Mouse (Mus musculus) midbrain, embryonic 15.5 days (tissue): ENCODE data around the gene Prkra. TPM values are rescaled to one million over a fixed set of nuclear protein-coding genes. Genes with fewer than 3 reads are reported as not detected.
"Not testable (repeated sequence)": the region's sequence is repeated elsewhere in the genome, so short reads cannot be mapped to it uniquely, and the experiment has no call there.

Experiments used
- ATAC-seq: fragments of 200-750 bp; cut with Nextera tagmentation; replicated peaks from 2 replicates; pipeline ENCODE4 v1.8.0; 2017; ENCODE audit warnings: moderate TSS enrichment
- H3K27ac ChIP-seq: fragments of 300-500 bp; sonication (generic); 2 replicates; pipeline ENCODE4 v1.5.1; 2015; ENCODE audit warnings: mild to moderate bottlenecking, inconsistent platforms
- H3K27me3 ChIP-seq: fragments of 300-500 bp; sonication (generic); replicated peaks from 2 replicates; pipeline ENCODE4 v1.6.1; 2015; ENCODE audit warnings: inconsistent platforms
- H3K36me3 ChIP-seq: fragments of 300-500 bp; sonication (generic); replicated peaks from 2 replicates; pipeline ENCODE4 v1.6.1; 2015; ENCODE audit warnings: inconsistent platforms
- H3K4me1 ChIP-seq: fragments of 300-500 bp; sonication (generic); 2 replicates; pipeline ENCODE4 v1.6.1; 2015; ENCODE audit warnings: inconsistent platforms
- H3K4me2 ChIP-seq: fragments of 300-500 bp; sonication (generic); 2 replicates; pipeline ENCODE4 v1.6.1; 2015; ENCODE audit warnings: inconsistent platforms, mild to moderate bottlenecking, moderate library complexity
- H3K4me3 ChIP-seq: fragments of 300-500 bp; sonication (generic); 2 replicates; pipeline ENCODE4 v1.5.1; 2015; ENCODE audit warnings: mild to moderate bottlenecking, inconsistent platforms
- H3K9ac ChIP-seq: fragments of 300-500 bp; sonication (generic); 2 replicates; pipeline ENCODE4 v1.6.1; 2015; ENCODE audit warnings: mild to moderate bottlenecking, inconsistent platforms
- H3K9me3 ChIP-seq: fragments of 300-500 bp; sonication (generic); 2 replicates; pipeline ENCODE4 v1.6.1; 2016; ENCODE audit warnings: inconsistent platforms
- WGBS: fragments of 180-500 bp; shearing (Covaris S2); methylation state at CpG from one replicate; pipeline ENCODE4 v1.1.7; 2015; ENCODE audit warnings: mixed read lengths; 5-methylcytosine and 5-hydroxymethylcytosine counted together
- polyA plus RNA-seq: library from polyadenylated mRNA; unstranded; fragments of >200 nt; fragmentation: Nextera tagmentation; extraction: Ambion mirVana; gene quantifications from 2 replicates; pipeline ENCODE4 v1.2.1, GENCODE M21; 2015

The Prkra gene
- polyA plus RNA-seq, 1 experiment from 2014 or later = 108 TPM

DNA sequence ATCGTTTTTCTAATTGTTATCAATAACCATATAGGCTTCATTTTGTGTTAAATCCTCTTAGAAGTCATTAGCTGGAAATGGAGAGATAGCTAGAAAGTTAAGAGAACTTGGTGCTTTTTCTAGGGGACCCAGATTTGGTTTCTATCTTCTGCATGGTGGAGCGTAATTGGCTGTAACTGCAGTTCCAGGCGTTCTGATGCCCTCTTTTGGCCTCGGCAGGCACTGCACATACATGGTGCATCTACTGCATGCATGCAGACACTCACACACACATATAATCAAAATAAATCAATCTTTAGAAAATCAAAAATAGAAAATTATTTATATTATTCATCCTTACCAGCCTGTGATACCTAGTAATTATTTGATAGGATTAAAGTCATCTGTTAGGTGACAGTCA lies 5.3 kb upstream of the Prkra start:
- H3K9ac ChIP-seq = no peak overlapping the region

DNA sequence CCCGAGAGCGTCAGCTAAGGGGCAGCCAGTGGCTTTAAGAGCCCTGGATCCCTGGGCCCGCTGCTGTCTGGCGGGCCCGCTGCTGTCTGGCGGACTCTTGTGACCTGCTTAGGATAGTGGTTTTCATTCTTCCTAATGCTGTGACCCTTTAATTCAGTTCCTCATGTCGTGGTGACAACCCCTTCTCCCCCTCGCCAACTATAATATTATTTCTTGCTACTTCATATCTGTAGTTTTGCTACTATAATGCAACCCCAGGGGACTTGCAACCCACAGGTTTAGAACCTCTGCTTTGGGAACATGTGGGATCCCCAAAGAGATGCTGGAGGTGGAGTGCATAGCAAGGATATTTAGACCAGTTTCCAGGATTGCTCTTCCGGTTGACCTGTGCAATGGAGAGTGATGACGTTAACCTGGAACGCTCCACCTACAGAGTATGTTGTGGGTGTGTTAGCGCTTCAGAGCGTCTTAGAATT lies 889 bp upstream of the Prkra start:
- H3K36me3 ChIP-seq = no peaks in the 10 kb centered on the region
- peak overlapping the region; percentile 27; the same call in 1 of the 2 replicates for H3K9ac ChIP-seq
- H3K4me2 ChIP-seq = peak overlapping the region; percentile 61
- peak; percentile 47 for ATAC-seq
- no peaks in the 10 kb centered on the region for H3K9me3 ChIP-seq
- no peaks in the 10 kb centered on the region for H3K27me3 ChIP-seq
- peaks cover 21% of the 10 kb centered on the region for H3K4me1 ChIP-seq
- WGBS = 27% methylated on average over 13 of the region's 13 CpGs
- H3K27ac ChIP-seq = peak overlapping the region; percentile 93
- H3K4me3 ChIP-seq = peak overlapping the region; percentile 84

More for the DNA sequence above, 5.3 kb upstream of the Prkra start:
- H3K27me3 ChIP-seq = no peaks in the 10 kb centered on the region
- ATAC-seq = no peak
- no peak overlapping the region for H3K4me2 ChIP-seq
- H3K27ac ChIP-seq = no peak overlapping the region
- no peak overlapping the region for H3K4me3 ChIP-seq
- H3K4me1 ChIP-seq = 0 out of 2 replicates have a peak, but pooled peaks cover 5% of the 10 kb centered on the region
- WGBS = 92% methylated on average over 4 of the region's 4 CpGs
- no peaks in the 10 kb centered on the region for H3K36me3 ChIP-seq
- no peaks in the 10 kb centered on the region for H3K9me3 ChIP-seq

DNA sequence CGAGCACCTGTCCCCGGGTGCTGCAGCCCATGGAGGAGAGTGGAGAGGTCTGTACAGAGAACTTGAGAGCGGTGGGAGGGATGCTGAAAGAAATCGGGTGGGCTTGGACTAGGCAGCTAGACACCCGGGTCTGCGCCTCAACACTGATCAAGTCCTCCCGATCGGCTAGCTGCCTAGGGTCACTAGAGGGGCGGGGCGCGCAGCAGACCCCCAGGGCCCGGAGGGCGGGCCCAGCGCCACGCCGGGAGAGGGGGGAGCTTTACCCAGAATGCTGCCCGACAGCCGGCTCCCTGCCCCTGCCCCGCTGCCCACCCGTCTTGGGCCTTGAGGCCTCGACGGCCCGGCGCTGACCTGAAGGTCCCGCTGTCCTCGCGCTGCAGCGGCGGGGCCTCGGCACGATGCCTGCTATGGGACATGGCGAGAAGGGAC lies 360 bp downstream of the Prkra start:
- Histone ChIP-seq H3K4me3 (peak overlapping the region; percentile 84), H3K4me1 (peaks cover 21% of the 10 kb centered on the region), H3K36me3 (peaks cover 8% of the 10 kb centered on the region; the same call in 1 of the 2 replicates), H3K27me3 (no peaks in the 10 kb centered on the region), H3K9me3 (no peaks in the 10 kb centered on the region), H3K9ac (peak overlapping the region; percentile 79), H3K4me2 (peak overlapping the region; percentile 61), H3K27ac (peak overlapping the region; percentile 93)
- peak; percentile 65 for ATAC-seq
- WGBS = under 1% methylated on average over 32 of the region's 32 CpGs

DNA sequence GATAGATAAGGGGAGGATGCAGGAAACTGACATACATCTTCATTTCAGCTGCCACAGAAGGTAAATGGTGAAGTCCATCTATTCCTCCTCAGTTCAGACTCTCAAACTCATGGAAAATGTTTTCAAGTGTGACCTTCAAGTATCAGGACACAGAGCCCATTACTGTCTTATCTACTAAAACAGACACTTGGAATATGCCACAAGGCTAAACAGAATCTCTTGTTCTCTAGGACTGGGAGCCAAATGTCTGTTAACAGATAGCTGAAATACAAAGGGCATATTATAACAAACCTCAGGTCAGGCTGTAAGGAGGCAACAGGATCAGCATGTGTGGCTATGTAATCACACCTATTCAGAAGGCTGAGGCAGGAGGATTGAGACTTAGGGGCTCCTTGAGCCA lies 4.0 kb downstream of the Prkra start:
- H3K4me1 ChIP-seq = peaks cover 19% of the 10 kb centered on the region
- no peak for ATAC-seq
- H3K27me3 ChIP-seq = no peaks in the 10 kb centered on the region
- H3K4me2 ChIP-seq = no peak overlapping the region
- H3K9me3 ChIP-seq = no peaks in the 10 kb centered on the region
- H3K9ac ChIP-seq = no peak overlapping the region
- H3K36me3 ChIP-seq = peaks cover 30% of the 10 kb centered on the region
- no peak overlapping the region for H3K27ac ChIP-seq
- H3K4me3 ChIP-seq = no peak overlapping the region

DNA sequence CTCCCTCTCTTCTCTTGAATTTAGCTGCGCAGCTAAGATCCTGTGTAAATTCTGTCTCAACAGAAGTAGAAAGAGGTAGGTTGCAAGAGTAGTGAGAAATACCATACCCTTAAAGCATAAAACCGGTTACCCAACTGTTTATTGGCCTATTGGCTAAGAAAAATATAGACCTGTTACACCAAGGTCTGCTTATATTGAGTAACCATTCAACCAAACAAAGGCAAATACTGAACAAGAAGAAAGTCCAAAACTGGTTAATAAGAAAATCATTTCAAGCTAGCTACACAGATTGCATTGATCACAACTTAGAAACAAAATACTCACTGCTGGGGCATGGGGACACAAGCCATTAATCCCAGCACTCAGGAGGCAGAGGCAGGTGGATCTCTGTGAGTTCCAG lies 8.2 kb downstream of the Prkra start:
- no peaks in the 10 kb centered on the region for H3K4me1 ChIP-seq
- H3K9me3 ChIP-seq = no peaks in the 10 kb centered on the region
- no peak for ATAC-seq
- no peak overlapping the region for H3K4me2 ChIP-seq
- no peak overlapping the region for H3K9ac ChIP-seq
- WGBS = 98% methylated on average over 2 of the region's 2 CpGs
- no peak overlapping the region for H3K4me3 ChIP-seq
- peaks cover 58% of the 10 kb centered on the region for H3K36me3 ChIP-seq
- H3K27me3 ChIP-seq = no peaks in the 10 kb centered on the region
- no peak overlapping the region for H3K27ac ChIP-seq

DNA sequence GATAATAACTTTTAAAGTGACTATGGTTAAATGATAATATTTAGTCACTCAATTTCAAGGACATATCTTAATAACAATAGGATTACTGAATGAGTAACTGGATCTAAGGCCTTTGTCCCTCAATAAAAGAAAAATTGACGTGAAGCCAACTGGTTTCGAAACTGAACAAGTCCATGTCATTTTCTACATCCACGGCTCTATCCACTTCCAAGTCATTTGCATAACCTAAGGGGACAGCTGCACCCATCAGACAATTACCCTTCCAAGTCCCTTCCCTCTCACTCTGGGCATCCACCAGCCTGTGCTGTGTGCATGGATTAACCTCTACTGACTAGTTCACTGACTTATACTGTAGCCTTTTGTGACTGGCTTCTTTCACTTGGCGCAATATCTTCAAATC lies 16.2 kb downstream of the Prkra start:
- H3K36me3 ChIP-seq = peaks cover 80% of the 10 kb centered on the region
- ATAC-seq = no peak
- 68% methylated on average over 4 of the region's 4 CpGs for WGBS
- no peaks in the 10 kb centered on the region for H3K4me1 ChIP-seq
- no peak overlapping the region for H3K27ac ChIP-seq
- no peaks in the 10 kb centered on the region for H3K9me3 ChIP-seq
- no peak overlapping the region for H3K4me2 ChIP-seq
- no peak overlapping the region for H3K4me3 ChIP-seq
- H3K9ac ChIP-seq = no peak overlapping the region
- no peaks in the 10 kb centered on the region for H3K27me3 ChIP-seq

DNA sequence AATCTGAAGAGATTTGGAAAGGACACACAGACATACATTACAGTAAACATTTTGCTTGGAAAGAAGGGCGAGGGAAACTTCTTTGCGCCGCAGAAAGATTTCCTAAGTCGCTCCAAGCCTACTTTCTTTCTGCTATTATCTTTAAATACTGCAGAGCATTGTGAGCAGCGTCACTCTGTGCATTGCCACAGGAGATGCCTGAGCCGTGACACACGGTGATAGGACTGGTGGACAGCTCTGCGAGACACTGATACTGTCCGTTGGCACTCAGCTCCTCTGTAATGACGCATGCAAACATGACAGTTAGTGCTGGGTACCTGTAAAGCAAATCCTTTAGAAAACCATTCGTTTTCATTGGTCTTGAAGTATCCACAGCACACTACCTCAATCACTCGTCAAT lies 17.5 kb downstream of the Prkra start:
- H3K9me3 ChIP-seq = no peaks in the 10 kb centered on the region
- H3K36me3 ChIP-seq = peaks cover 77% of the 10 kb centered on the region
- no peaks in the 10 kb centered on the region for H3K27me3 ChIP-seq
- no peak overlapping the region for H3K4me2 ChIP-seq
- H3K9ac ChIP-seq = no peak overlapping the region
- H3K4me1 ChIP-seq = no peaks in the 10 kb centered on the region
- no peak for ATAC-seq
- 95% methylated on average over 12 of the region's 12 CpGs for WGBS
- H3K4me3 ChIP-seq = no peak overlapping the region
- H3K27ac ChIP-seq = no peak overlapping the region

DNA sequence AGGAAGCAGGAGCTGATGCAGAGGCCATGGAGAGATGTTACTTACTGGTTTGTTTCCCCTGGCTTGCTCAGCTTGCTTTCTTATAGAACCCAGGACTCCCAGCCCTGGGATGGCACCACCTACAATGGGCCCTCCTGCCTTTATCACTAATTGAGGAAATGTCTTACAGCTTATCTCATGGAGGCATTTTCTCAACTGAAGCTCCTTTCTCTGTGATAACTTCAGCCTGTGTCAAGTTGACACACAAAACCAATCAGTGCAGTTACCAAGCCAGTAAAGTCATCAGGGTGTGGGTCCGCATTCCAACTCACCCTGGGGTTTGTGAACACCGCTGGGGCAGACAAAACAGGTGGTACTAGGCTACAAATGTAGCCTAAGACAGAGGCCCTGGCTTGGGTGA lies 25.5 kb downstream of the Prkra start:
- not testable (repeated sequence) for H3K27me3 ChIP-seq, ATAC-seq, H3K9ac ChIP-seq, H3K9me3 ChIP-seq, H3K27ac ChIP-seq, H3K4me2 ChIP-seq, H3K4me3 ChIP-seq, H3K4me1 ChIP-seq
- WGBS = 94% methylated on average over 2 of the region's 2 CpGs
- peaks cover 30% of the 10 kb centered on the region for H3K36me3 ChIP-seq

DNA sequence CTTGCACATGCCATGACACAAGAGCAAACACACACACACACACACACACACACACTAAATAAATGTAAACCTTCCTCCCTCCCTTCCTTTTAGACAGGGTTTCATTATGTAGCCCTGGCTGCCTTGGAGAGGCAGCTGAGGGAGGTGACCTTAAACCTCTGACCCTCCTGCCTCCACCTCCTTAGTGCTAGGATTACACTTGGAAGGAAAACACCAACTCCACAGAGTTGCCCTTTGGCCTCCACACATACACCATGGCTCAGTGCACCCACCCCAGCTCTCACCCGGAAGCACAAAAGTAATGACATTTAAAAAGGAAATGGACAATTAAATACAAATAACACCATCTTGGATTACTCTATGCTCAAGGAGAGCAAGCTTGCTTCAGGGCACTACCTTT lies 26.1 kb downstream of the Prkra start:
- Histone ChIP-seq H3K36me3 (peaks cover 25% of the 10 kb centered on the region), H3K9me3 (no peaks in the 10 kb centered on the region), H3K9ac (no peak overlapping the region), H3K4me2 (no peak overlapping the region), H3K4me3 (no peak overlapping the region), H3K27ac (no peak overlapping the region), H3K4me1 (no peaks in the 10 kb centered on the region), H3K27me3 (no peaks in the 10 kb centered on the region)
- 76% methylated on average over 1 of the region's 1 CpGs for WGBS
- ATAC-seq = no peak

DNA sequence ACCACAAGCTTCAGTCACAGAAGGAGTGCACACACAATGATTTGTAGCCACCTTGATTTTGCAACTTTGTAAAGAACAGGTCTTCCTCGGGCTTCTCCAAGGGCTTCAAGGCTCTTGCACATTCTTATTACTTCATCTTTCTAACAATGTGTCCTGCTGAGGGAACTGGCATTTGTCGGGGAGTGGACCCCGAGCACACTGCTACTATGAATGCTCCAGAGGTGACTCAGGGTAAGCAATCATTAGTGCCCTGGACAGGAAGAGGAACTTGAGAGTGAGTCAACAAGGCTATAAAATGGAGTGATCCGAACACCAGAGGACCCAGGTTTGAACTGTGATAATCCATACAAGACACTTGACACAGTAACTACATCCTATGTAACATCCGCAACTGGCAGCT lies 27.6 kb downstream of the Prkra start:
- Histone ChIP-seq H3K36me3 (peaks cover 13% of the 10 kb centered on the region; the same call in 1 of the 2 replicates), H3K27me3 (no peaks in the 10 kb centered on the region), H3K9ac (no peak overlapping the region), H3K9me3 (no peaks in the 10 kb centered on the region), H3K27ac (no peak overlapping the region), H3K4me1 (no peaks in the 10 kb centered on the region), H3K4me3 (no peak overlapping the region), H3K4me2 (no peak overlapping the region)
- WGBS = 94% methylated on average over 5 of the region's 5 CpGs
- no peak for ATAC-seq

DNA sequence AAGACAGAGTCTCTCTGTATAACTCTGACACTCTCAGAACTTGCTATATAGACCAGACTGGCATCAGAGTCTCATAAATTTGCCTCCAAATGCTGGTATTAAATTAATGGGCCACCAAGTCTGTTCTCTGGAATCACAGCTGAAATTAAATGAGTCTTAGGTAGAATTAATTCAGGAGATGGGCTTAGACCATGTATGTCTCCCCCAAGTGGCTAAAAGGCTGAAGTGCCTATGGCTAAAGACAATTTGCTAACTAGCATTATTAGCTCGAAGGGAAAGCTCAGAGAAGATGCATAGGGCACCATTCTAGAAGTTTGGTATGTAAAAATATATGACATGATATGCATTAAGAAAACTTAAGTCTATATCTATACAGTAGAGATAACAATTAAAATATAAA lies 29.7 kb downstream of the Prkra start:
- no peak overlapping the region for H3K27ac ChIP-seq
- no peaks in the 10 kb centered on the region for H3K27me3 ChIP-seq
- no peak overlapping the region for H3K4me3 ChIP-seq
- peaks cover under 1% of the 10 kb centered on the region; the same call in 1 of the 2 replicates for H3K36me3 ChIP-seq
- no peak overlapping the region for H3K4me2 ChIP-seq
- WGBS = 33% methylated on average over 1 of the region's 1 CpGs
- peak; percentile 63 for ATAC-seq
- no peaks in the 10 kb centered on the region for H3K4me1 ChIP-seq
- H3K9ac ChIP-seq = no peak overlapping the region
- H3K9me3 ChIP-seq = no peaks in the 10 kb centered on the region

DNA sequence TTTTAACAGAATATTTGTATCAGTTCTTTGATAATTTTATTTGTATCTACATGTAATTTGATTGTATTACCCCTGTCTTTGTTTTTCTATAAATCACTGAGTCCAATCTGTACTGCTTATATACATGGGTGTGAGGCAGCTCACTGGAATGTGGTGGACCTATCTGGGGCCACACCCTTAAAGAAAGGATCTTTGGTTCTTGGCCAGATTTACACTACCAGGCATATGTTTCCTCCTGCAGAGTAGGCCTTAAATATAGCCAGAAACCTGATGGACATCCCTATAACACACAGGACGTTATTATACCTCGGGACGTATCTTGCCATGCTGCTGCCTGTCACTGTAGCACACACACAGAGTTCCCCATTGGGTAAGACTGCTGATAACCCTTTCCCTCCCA lies 35.8 kb downstream of the Prkra start:
- WGBS = 86% methylated on average over 3 of the region's 3 CpGs
- ATAC-seq = no peak
- Histone ChIP-seq H3K4me2 (no peak overlapping the region), H3K36me3 (no peaks in the 10 kb centered on the region), H3K4me1 (no peaks in the 10 kb centered on the region), H3K4me3 (no peak overlapping the region), H3K27ac (no peak overlapping the region), H3K9me3 (no peaks in the 10 kb centered on the region), H3K27me3 (no peaks in the 10 kb centered on the region), H3K9ac (no peak overlapping the region)

DNA sequence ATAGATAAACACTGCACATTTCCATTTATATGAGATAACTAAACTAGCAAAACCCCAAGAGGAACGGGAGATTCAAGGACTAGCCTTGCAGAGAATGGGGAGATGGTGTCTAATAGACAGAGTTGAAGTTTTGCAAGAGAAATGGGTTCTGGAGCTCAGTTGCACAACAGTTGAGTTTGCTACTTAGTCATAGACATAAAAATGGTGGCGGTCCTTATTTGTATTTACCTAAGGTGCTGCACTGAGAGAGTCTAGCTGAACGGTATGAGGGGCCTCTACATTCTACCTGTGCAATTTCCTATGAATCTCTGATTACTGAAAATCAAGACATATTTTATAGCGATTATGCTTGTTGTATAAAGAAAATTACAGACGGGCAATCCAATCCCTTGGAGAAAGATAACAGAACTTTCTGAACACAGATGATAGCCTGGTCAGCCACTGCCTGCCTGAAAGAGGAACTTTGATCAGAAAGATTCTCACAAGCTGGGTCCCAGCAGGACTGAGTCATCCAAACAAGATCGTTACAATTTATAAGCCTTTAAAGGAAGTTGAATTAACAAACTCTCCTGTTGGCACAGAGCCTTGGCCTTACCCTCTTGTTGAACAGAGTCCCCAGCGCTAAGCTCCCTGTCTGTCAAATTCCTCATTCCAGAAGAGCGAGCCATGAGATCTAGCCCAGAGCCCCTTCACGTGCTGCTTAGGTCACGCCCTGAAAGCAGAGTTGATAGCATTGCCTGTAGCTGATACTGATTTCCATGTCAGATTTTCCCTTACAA lies 37.3 kb downstream of the Prkra start:
- 84% methylated on average over 10 of the region's 10 CpGs for WGBS
- ATAC-seq = no peak
- H3K27me3 ChIP-seq = no peaks in the 10 kb centered on the region

More for the DNA sequence above, 37.3 kb downstream of the Prkra start:
- Histone ChIP-seq H3K27ac (no peak overlapping the region), H3K36me3 (no peaks in the 10 kb centered on the region), H3K9ac (no peak overlapping the region), H3K4me3 (no peak overlapping the region), H3K4me2 (no peak overlapping the region), H3K4me1 (no peaks in the 10 kb centered on the region), H3K9me3 (no peaks in the 10 kb centered on the region)
